Mouse (Mus musculus): ENCODE results near the gene Ifnar2. TPM values are rescaled to one million over a fixed set of nuclear protein-coding genes. Genes with fewer than 3 reads are reported as not detected.

Ifnar2 gene
- polyA plus RNA-seq, 1 experiment from 2014 or later: 41.7 TPM

GRCm38 (mm10) chr16:91441811-91442240 lies 69.2 kb downstream of the Ifnar2 start:
- no peak overlapping the region for H3K9ac ChIP-seq (ENCODE audit: low read depth, low read length)
- no peaks in the 10 kb centered on the region for H3K4me1 ChIP-seq (ENCODE audit: control insufficient read depth, insufficient read depth, low read depth, low read length)
- no peaks in the 10 kb centered on the region for H3K27me3 ChIP-seq (replicated peaks; ENCODE audit: control insufficient read depth, insufficient read depth, low read length)
- no peak for ATAC-seq
- H3K4me2 ChIP-seq (ENCODE audit: low read length): no peak overlapping the region
- no peaks in the 10 kb centered on the region for H3K36me3 ChIP-seq (ENCODE audit: control insufficient read depth, insufficient read depth, low read length)
- WGBS: 81% methylated on average over 7 of the region's 7 CpGs
- H3K9me3 ChIP-seq (ENCODE audit: control insufficient read depth, low read length): no peaks in the 10 kb centered on the region
- H3K4me3 ChIP-seq (ENCODE audit: low read length): no peak overlapping the region
- H3K27ac ChIP-seq (ENCODE audit: low read depth, low read length): no peak overlapping the region

GRCm38 (mm10) chr16:91442446-91442845 lies 69.9 kb downstream of the Ifnar2 start:
- Histone ChIP-seq H3K9ac (ENCODE audit: low read depth, low read length) (no peak overlapping the region), H3K4me3 (ENCODE audit: low read length) (no peak overlapping the region), H3K27ac (ENCODE audit: low read depth, low read length) (no peak overlapping the region), H3K4me1 (ENCODE audit: control insufficient read depth, insufficient read depth, low read depth, low read length) (no peaks in the 10 kb centered on the region), H3K4me2 (ENCODE audit: low read length) (no peak overlapping the region), H3K27me3 (replicated peaks; ENCODE audit: control insufficient read depth, insufficient read depth, low read length) (no peaks in the 10 kb centered on the region), H3K36me3 (ENCODE audit: control insufficient read depth, insufficient read depth, low read length) (no peaks in the 10 kb centered on the region), H3K9me3 (ENCODE audit: control insufficient read depth, low read length) (no peaks in the 10 kb centered on the region)
- ATAC-seq: no peak
- WGBS: 64% methylated on average over 4 of the region's 4 CpGs

- H3K27ac ChIP-seq (ENCODE audit: low read depth, low read length): no peak overlapping the region
- 79% methylated on average over 8 of the region's 8 CpGs for WGBS
- H3K9ac ChIP-seq (ENCODE audit: low read depth, low read length): no peak overlapping the region
- H3K4me3 ChIP-seq (ENCODE audit: low read length): no peak overlapping the region
- no peaks in the 10 kb centered on the region for H3K9me3 ChIP-seq (ENCODE audit: control insufficient read depth, low read length)
- no peak for ATAC-seq
- H3K4me2 ChIP-seq (ENCODE audit: low read length): no peak overlapping the region
- H3K36me3 ChIP-seq (ENCODE audit: control insufficient read depth, insufficient read depth, low read length): no peaks in the 10 kb centered on the region
- no peaks in the 10 kb centered on the region for H3K27me3 ChIP-seq (replicated peaks; ENCODE audit: control insufficient read depth, insufficient read depth, low read length)
- no peaks in the 10 kb centered on the region for H3K4me1 ChIP-seq (ENCODE audit: control insufficient read depth, insufficient read depth, low read depth, low read length)
These were observed 70.6 kb downstream of the Ifnar2 start for GRCm38 (mm10) chr16:91443211-91443611.

GRCm38 (mm10) chr16:91444847-91445246 lies 72.3 kb downstream of the Ifnar2 start:
- H3K4me2 ChIP-seq (ENCODE audit: low read length): no peak overlapping the region
- no peaks in the 10 kb centered on the region for H3K36me3 ChIP-seq (ENCODE audit: control insufficient read depth, insufficient read depth, low read length)
- H3K9me3 ChIP-seq (ENCODE audit: control insufficient read depth, low read length): no peaks in the 10 kb centered on the region
- no peak for ATAC-seq
- H3K4me3 ChIP-seq (ENCODE audit: low read length): no peak overlapping the region
- no peak overlapping the region for H3K9ac ChIP-seq (ENCODE audit: low read depth, low read length)
- no peaks in the 10 kb centered on the region for H3K27me3 ChIP-seq (replicated peaks; ENCODE audit: control insufficient read depth, insufficient read depth, low read length)
- WGBS: 88% methylated on average over 4 of the region's 4 CpGs
- H3K27ac ChIP-seq (ENCODE audit: low read depth, low read length): no peak overlapping the region
- H3K4me1 ChIP-seq (ENCODE audit: control insufficient read depth, insufficient read depth, low read depth, low read length): no peaks in the 10 kb centered on the region

DNA sequence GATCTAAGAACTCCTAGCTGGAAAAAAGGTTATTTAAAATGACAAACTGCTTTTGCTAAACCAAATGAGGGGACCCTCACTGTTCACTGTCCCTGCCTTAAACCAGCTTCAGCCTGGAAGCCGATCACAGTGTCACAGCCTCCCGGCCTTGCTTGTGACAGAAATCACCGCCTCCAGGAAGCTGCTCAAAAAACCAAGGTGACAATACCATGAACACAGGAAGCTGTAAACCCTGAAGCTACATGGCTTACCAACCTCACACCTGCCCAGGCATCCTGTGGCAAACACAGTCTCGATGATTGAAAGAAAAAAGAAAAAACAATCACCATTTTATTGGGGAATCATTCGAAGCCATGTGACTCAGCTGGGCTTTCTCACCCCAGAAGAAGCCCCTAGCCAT lies 73.0 kb downstream of the Ifnar2 start:
- Histone ChIP-seq H3K9me3 (ENCODE audit: control insufficient read depth, low read length) (no peaks in the 10 kb centered on the region), H3K27me3 (replicated peaks; ENCODE audit: control insufficient read depth, insufficient read depth, low read length) (no peaks in the 10 kb centered on the region), H3K4me2 (ENCODE audit: low read length) (no peak overlapping the region), H3K4me3 (ENCODE audit: low read length) (no peak overlapping the region), H3K27ac (ENCODE audit: low read depth, low read length) (no peak overlapping the region), H3K9ac (ENCODE audit: low read depth, low read length) (no peak overlapping the region), H3K36me3 (ENCODE audit: control insufficient read depth, insufficient read depth, low read length) (no peaks in the 10 kb centered on the region), H3K4me1 (ENCODE audit: control insufficient read depth, insufficient read depth, low read depth, low read length) (no peaks in the 10 kb centered on the region)
- no peak for ATAC-seq
- WGBS: 81% methylated on average over 5 of the region's 5 CpGs

DNA sequence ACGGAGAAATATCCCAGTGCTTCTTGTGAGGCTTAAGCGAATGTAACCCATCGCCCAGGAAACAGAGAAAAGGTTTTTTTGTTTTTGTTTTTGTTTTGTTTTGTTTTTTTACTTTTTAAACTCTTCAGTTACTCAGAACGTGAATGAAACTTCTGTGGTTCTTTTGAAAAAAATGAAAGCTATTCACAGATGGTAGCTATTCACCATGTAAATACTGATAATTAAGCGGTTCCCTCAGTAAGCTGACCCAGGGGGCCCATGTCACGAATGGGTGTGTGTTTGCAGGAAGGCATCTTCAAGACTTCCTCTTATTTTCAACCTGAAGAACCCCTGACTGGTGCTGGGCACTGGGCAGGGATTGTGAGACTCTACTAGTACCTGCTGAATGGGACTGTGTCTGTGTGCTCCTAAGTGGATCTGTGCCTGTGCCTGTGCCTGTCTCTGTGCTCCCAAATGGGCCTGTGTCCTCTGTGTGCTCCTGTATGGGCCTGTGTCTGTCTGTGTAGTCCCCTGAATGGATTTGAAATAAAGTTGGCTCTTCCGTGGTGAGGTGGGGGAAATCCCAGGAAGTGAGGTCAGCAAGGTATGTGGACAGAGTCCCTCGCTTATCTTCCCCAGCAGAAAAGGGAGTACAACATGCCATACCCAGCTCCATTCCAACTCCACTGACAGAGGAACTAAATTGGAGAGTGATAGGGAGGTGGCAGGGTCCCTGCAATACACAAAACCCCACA lies 74.4 kb downstream of the Ifnar2 start:
- ATAC-seq: no peak
- H3K9ac ChIP-seq (ENCODE audit: low read depth, low read length): no peak overlapping the region
- H3K27me3 ChIP-seq (replicated peaks; ENCODE audit: control insufficient read depth, insufficient read depth, low read length): no peaks in the 10 kb centered on the region
- H3K4me1 ChIP-seq (ENCODE audit: control insufficient read depth, insufficient read depth, low read depth, low read length): no peaks in the 10 kb centered on the region
- no peaks in the 10 kb centered on the region for H3K36me3 ChIP-seq (ENCODE audit: control insufficient read depth, insufficient read depth, low read length)
- no peak overlapping the region for H3K4me3 ChIP-seq (ENCODE audit: low read length)
- H3K27ac ChIP-seq (ENCODE audit: low read depth, low read length): no peak overlapping the region
- 72% methylated on average over 8 of the region's 8 CpGs for WGBS
- H3K9me3 ChIP-seq (ENCODE audit: control insufficient read depth, low read length): no peaks in the 10 kb centered on the region
- no peak overlapping the region for H3K4me2 ChIP-seq (ENCODE audit: low read length)

- H3K4me2 ChIP-seq (ENCODE audit: low read length): no peak overlapping the region
- no peaks in the 10 kb centered on the region for H3K9me3 ChIP-seq (ENCODE audit: control insufficient read depth, low read length)
- no peaks in the 10 kb centered on the region for H3K4me1 ChIP-seq (ENCODE audit: control insufficient read depth, insufficient read depth, low read depth, low read length)
- no peak overlapping the region for H3K27ac ChIP-seq (ENCODE audit: low read depth, low read length)
- WGBS: 80% methylated on average over 6 of the region's 6 CpGs
- no peaks in the 10 kb centered on the region for H3K36me3 ChIP-seq (ENCODE audit: control insufficient read depth, insufficient read depth, low read length)
- ATAC-seq: no peak
- H3K4me3 ChIP-seq (ENCODE audit: low read length): no peak overlapping the region
- no peaks in the 10 kb centered on the region for H3K27me3 ChIP-seq (replicated peaks; ENCODE audit: control insufficient read depth, insufficient read depth, low read length)
- no peak overlapping the region for H3K9ac ChIP-seq (ENCODE audit: low read depth, low read length)
These were observed 74.9 kb downstream of the Ifnar2 start for GRCm38 (mm10) chr16:91447512-91447900.

GRCm38 (mm10) chr16:91448088-91448487 lies 75.5 kb downstream of the Ifnar2 start:
- 93% methylated on average over 5 of the region's 5 CpGs for WGBS
- H3K4me2 ChIP-seq (ENCODE audit: low read length): no peak overlapping the region

DNA sequence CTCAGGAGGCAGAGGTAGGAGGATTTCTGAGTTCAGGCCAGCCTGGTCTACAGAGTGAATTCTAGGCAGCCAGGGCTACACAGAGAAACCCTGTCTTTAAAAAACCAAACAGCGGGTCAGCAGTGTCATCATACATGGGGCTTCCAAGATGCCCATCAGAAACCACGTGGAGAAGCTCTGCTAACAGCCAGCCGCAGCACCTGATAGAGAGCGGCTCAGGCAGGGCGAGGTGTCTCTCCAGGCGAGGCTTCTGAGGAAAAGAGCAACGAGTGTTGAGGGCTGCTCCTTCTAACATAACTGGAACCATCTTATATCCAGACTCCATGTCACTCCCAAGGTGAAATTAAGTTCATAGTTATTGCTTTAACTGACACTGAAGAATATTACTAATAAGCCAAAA lies 76.3 kb downstream of the Ifnar2 start:
- Histone ChIP-seq H3K4me1 (ENCODE audit: control insufficient read depth, insufficient read depth, low read depth, low read length) (no peaks in the 10 kb centered on the region), H3K4me3 (ENCODE audit: low read length) (no peak overlapping the region), H3K9me3 (ENCODE audit: control insufficient read depth, low read length) (no peaks in the 10 kb centered on the region), H3K27me3 (replicated peaks; ENCODE audit: control insufficient read depth, insufficient read depth, low read length) (no peaks in the 10 kb centered on the region), H3K4me2 (ENCODE audit: low read length) (no peak overlapping the region), H3K36me3 (ENCODE audit: control insufficient read depth, insufficient read depth, low read length) (no peaks in the 10 kb centered on the region), H3K9ac (ENCODE audit: low read depth, low read length) (no peak overlapping the region), H3K27ac (ENCODE audit: low read depth, low read length) (no peak overlapping the region)
- ATAC-seq: no peak
- WGBS: 89% methylated on average over 7 of the region's 7 CpGs

More at GRCm38 (mm10) chr16:91448088-91448487, 75.5 kb downstream of the Ifnar2 start:
- Histone ChIP-seq H3K4me1 (ENCODE audit: control insufficient read depth, insufficient read depth, low read depth, low read length) (no peaks in the 10 kb centered on the region), H3K9ac (ENCODE audit: low read depth, low read length) (no peak overlapping the region), H3K36me3 (ENCODE audit: control insufficient read depth, insufficient read depth, low read length) (no peaks in the 10 kb centered on the region), H3K4me3 (ENCODE audit: low read length) (no peak overlapping the region), H3K27ac (ENCODE audit: low read depth, low read length) (no peak overlapping the region), H3K27me3 (replicated peaks; ENCODE audit: control insufficient read depth, insufficient read depth, low read length) (no peaks in the 10 kb centered on the region), H3K9me3 (ENCODE audit: control insufficient read depth, low read length) (no peaks in the 10 kb centered on the region)
- no peak for ATAC-seq
